Mouse (Mus musculus): ENCODE measurements around the gene Dtd2. TPM values are rescaled to one million over a fixed set of nuclear protein-coding genes. Genes with fewer than 3 reads are reported as not detected.

The Dtd2 gene
- polyA plus RNA-seq, 1 experiment from 2014 or later: 14.2 TPM

DNA sequence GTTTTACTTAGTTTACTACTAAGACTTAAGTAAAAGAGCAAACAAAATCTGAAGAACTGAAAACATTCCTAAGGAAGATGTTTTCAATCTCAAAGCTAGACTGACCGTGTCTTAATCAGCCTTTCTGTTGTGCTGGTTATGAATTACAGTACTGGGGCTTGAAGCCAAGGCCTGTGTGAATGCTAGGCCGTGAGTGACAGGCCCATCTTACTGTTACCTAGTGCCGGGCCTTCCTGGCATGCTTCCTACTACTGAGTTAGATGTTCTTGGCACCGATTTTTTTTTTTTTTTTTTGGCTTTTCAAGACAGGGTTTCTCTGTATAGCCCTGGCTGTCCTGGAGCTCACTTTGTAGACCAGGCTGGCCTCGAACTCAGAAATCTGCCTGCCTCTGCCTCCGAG lies 48.7 kb downstream of the Dtd2 start:
- ATAC-seq (replicated peaks; ENCODE audit: insufficient number of reproducible peaks, insufficient read depth, low FRiP score, low read depth): no peak
- H3K4me1 ChIP-seq (replicated peaks): no peaks in the 10 kb centered on the region
- no peak overlapping the region for H3K4me3 ChIP-seq
- no peak overlapping the region for H3K9ac ChIP-seq
- WGBS: 81% methylated on average over 6 of the region's 6 CpGs
- H3K36me3 ChIP-seq: peaks cover 37% of the 10 kb centered on the region
- H3K27me3 ChIP-seq: no peaks in the 10 kb centered on the region
- H3K9me3 ChIP-seq (replicated peaks): no peaks in the 10 kb centered on the region
- H3K27ac ChIP-seq: no peak overlapping the region
- no peak overlapping the region for H3K4me2 ChIP-seq

DNA sequence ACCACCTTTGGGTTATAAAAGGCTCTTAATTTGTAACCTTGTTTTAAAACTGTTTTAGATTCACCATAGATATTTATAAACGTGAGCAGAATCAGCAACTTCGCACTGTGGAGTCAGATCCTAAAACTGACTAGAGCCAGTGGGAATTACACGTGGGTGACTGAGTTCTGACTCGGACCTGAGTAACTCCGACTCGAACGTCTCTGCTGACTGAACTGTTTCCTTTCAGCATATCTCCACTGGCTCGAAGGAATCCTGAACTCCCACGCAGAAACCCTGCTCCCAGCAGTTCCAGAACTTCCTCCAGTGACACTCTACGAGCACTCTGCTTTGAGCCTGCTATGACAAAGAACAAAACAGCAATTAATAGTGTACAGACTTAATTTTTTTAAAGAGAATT lies 54.0 kb downstream of the Dtd2 start:
- H3K4me1 ChIP-seq (replicated peaks): no peaks in the 10 kb centered on the region
- no peaks in the 10 kb centered on the region for H3K9me3 ChIP-seq (replicated peaks)
- 56% methylated on average over 10 of the region's 10 CpGs for WGBS
- peaks cover 62% of the 10 kb centered on the region for H3K36me3 ChIP-seq
- no peak overlapping the region for H3K4me2 ChIP-seq
- H3K27me3 ChIP-seq: no peaks in the 10 kb centered on the region
- H3K27ac ChIP-seq: no peak overlapping the region
- H3K4me3 ChIP-seq: no peak overlapping the region
- ATAC-seq (replicated peaks; ENCODE audit: insufficient number of reproducible peaks, insufficient read depth, low FRiP score, low read depth): no peak
- H3K9ac ChIP-seq: no peak overlapping the region

DNA sequence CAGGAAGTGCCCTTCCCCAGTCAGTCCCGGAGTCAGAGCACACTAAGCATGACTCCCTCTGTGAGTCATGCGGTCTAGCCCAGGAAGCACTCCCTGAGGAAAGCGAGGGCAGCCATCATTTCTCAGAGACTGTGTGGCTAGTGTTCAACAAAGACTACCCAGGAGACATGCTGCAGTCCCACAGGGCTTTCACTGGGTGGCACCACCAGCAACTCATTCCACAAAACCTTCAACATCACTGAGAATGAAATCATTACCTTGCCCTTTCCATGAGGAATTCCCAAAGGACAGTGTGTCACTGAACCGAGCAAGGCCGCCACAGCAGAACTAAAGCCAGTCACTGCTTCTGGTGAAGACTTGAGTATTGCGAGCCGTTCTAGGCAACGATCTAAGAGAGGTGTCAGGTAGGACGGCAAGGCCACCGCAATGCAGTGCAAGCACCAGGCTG lies 58.8 kb downstream of the Dtd2 start:
- Histone ChIP-seq H3K36me3 (peaks cover 51% of the 10 kb centered on the region), H3K4me1 (replicated peaks) (no peaks in the 10 kb centered on the region), H3K9ac (no peak overlapping the region), H3K9me3 (replicated peaks) (no peaks in the 10 kb centered on the region), H3K27ac (no peak overlapping the region), H3K4me3 (no peak overlapping the region), H3K27me3 (no peaks in the 10 kb centered on the region), H3K4me2 (no peak overlapping the region)
- ATAC-seq (replicated peaks; ENCODE audit: insufficient number of reproducible peaks, insufficient read depth, low FRiP score, low read depth): no peak
- WGBS: 74% methylated on average over 10 of the region's 10 CpGs

DNA sequence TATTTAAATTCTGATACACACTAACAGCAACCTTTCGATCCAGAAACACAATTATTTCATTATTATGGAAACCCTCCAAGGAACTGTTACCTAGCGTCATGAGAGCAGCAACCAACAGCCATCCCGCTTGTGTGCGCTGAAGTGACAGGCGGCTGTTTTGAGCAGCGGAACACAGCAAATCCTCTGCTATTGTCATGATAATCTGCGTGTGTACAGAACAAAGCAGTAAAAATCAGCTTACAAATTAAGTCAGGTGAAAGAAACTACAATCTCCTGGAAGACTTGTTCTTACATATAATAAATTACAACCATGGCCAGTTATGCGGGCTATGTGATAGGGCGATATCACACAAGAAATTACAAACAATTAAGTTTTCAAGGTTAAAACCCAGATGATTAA lies 61.0 kb downstream of the Dtd2 start:
- no peak overlapping the region for H3K9ac ChIP-seq
- no peak overlapping the region for H3K27ac ChIP-seq
- 93% methylated on average over 9 of the region's 9 CpGs for WGBS
- H3K36me3 ChIP-seq: peaks cover 34% of the 10 kb centered on the region
- H3K4me1 ChIP-seq (replicated peaks): no peaks in the 10 kb centered on the region
- H3K4me3 ChIP-seq: no peak overlapping the region
- ATAC-seq (replicated peaks; ENCODE audit: insufficient number of reproducible peaks, insufficient read depth, low FRiP score, low read depth): no peak
- H3K4me2 ChIP-seq: no peak overlapping the region
- H3K9me3 ChIP-seq (replicated peaks): no peaks in the 10 kb centered on the region
- no peaks in the 10 kb centered on the region for H3K27me3 ChIP-seq

DNA sequence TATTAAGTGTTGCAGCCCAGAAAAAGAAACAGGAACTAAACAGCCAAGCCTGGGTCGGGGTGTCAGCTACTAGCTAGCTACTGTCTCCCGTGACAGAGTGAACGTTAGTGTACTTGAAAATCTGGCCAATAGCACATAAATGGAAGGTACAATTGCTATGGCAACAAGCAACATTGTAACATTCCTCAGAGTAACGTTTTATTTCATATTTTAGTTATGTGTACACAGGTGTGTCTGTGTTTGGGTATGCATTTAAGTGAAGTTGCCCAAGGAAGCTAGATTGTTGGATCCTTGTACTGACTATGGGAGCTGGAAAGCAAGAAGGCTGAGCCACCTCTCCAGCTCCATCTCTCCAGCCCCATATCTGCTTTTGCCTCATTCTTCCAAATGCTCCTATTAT lies 66.5 kb downstream of the Dtd2 start:
- peaks cover 17% of the 10 kb centered on the region for H3K36me3 ChIP-seq
- H3K27ac ChIP-seq: no peak overlapping the region
- H3K27me3 ChIP-seq: no peaks in the 10 kb centered on the region
- no peak for ATAC-seq (replicated peaks; ENCODE audit: insufficient number of reproducible peaks, insufficient read depth, low FRiP score, low read depth)
- H3K4me2 ChIP-seq: no peak overlapping the region
- H3K9me3 ChIP-seq (replicated peaks): no peaks in the 10 kb centered on the region
- H3K4me3 ChIP-seq: no peak overlapping the region
- H3K9ac ChIP-seq: no peak overlapping the region
- 85% methylated on average over 4 of the region's 4 CpGs for WGBS
- no peaks in the 10 kb centered on the region for H3K4me1 ChIP-seq (replicated peaks)

Other genes with a start within 250 kb of the Dtd2 start
- 30.8 and 32.4 TPM in 2 replicates for gene Hectd1, start 177.0 kb downstream of the Dtd2 start, polyA plus RNA-seq (2015; fragmentation: Nextera tagmentation; extraction: Ambion mirVana)
- 6.2 and 8.5 TPM in 2 replicates for gene Heatr5a, start 35.2 kb downstream of the Dtd2 start, polyA plus RNA-seq (2015; fragmentation: Nextera tagmentation; extraction: Ambion mirVana)
- gene Gpr33, start 21.6 kb upstream of the Dtd2 start, polyA plus RNA-seq (2015; fragmentation: Nextera tagmentation; extraction: Ambion mirVana): not detected in 2 replicates
- gene Nubpl, start 91.2 kb upstream of the Dtd2 start, polyA plus RNA-seq (2015; fragmentation: Nextera tagmentation; extraction: Ambion mirVana): 9.0 and 10.9 TPM in 2 replicates

Measured in heart, embryonic 15.5 days (tissue).